Mouse (Mus musculus): ENCODE data around the gene Dst. TPM values are rescaled to one million over a fixed set of nuclear protein-coding genes. Genes with fewer than 3 reads are reported as not detected.

The Dst gene
- polyA plus RNA-seq, 1 experiment from 2014 or later, result 5.9 TPM

- no peak overlapping the region for H3K4me2 ChIP-seq
- no peak overlapping the region for H3K27ac ChIP-seq (replicated peaks)
- no peaks in the 10 kb centered on the region for H3K36me3 ChIP-seq (replicated peaks)
- no peaks in the 10 kb centered on the region for H3K9me3 ChIP-seq (replicated peaks)
- no peak overlapping the region for H3K9ac ChIP-seq
- H3K27me3 ChIP-seq, result no peaks in the 10 kb centered on the region
- H3K4me3 ChIP-seq (replicated peaks), result no peak overlapping the region
- no peak for ATAC-seq (ENCODE audit: insufficient read depth)
- H3K4me1 ChIP-seq (replicated peaks), result no peaks in the 10 kb centered on the region
- WGBS (ENCODE audit: insufficient replicate concordance), result 58% methylated on average over 10 of the region's 10 CpGs
Measured at GRCm38 (mm10) chr1:34130804-34131203, 222.8 kb downstream of the Dst start.

- Histone ChIP-seq H3K4me1 (replicated peaks) (no peaks in the 10 kb centered on the region), H3K27ac (replicated peaks) (no peak overlapping the region), H3K9ac (no peak overlapping the region), H3K36me3 (replicated peaks) (no peaks in the 10 kb centered on the region), H3K27me3 (no peaks in the 10 kb centered on the region), H3K4me2 (no peak overlapping the region), H3K9me3 (replicated peaks) (no peaks in the 10 kb centered on the region), H3K4me3 (replicated peaks) (no peak overlapping the region)
- 70% methylated on average over 16 of the region's 16 CpGs for whole genome bisulfite sequencing (ENCODE audit: insufficient replicate concordance)
- no peak for ATAC-seq (ENCODE audit: insufficient read depth)
Measured at GRCm38 (mm10) chr1:34132875-34133274, 224.8 kb downstream of the Dst start.

- no peaks in the 10 kb centered on the region for H3K27me3 ChIP-seq
- no peaks in the 10 kb centered on the region for H3K9me3 ChIP-seq (replicated peaks)
- H3K4me1 ChIP-seq (replicated peaks), result no peaks in the 10 kb centered on the region
- H3K9ac ChIP-seq, result no peak overlapping the region
- no peak for ATAC-seq (ENCODE audit: insufficient read depth)
- no peak overlapping the region for H3K4me2 ChIP-seq
- no peaks in the 10 kb centered on the region for H3K36me3 ChIP-seq (replicated peaks)
- no peak overlapping the region for H3K4me3 ChIP-seq (replicated peaks)
- WGBS (ENCODE audit: insufficient replicate concordance), result 63% methylated on average over 3 of the region's 3 CpGs
- no peak overlapping the region for H3K27ac ChIP-seq (replicated peaks)
Measured at GRCm38 (mm10) chr1:34135535-34135934, 227.5 kb downstream of the Dst start.

GRCm38 (mm10) chr1:34139191-34139853 is 231.3 kb downstream of the Dst start:
- no peaks in the 10 kb centered on the region for H3K4me1 ChIP-seq (replicated peaks)
- no peak overlapping the region for H3K27ac ChIP-seq (replicated peaks)
- no peak overlapping the region for H3K4me3 ChIP-seq (replicated peaks)
- no peak overlapping the region for H3K4me2 ChIP-seq
- no peak overlapping the region for H3K9ac ChIP-seq
- H3K27me3 ChIP-seq, result no peaks in the 10 kb centered on the region
- 60% methylated on average over 13 of the region's 13 CpGs for WGBS (ENCODE audit: insufficient replicate concordance)
- H3K36me3 ChIP-seq (replicated peaks), result no peaks in the 10 kb centered on the region
- no peak for ATAC-seq (ENCODE audit: insufficient read depth)
- H3K9me3 ChIP-seq (replicated peaks), result no peaks in the 10 kb centered on the region

GRCm38 (mm10) chr1:34139871-34140471 is 231.9 kb downstream of the Dst start:
- no peak overlapping the region for H3K27ac ChIP-seq (replicated peaks)
- WGBS (ENCODE audit: insufficient replicate concordance), result 58% methylated on average over 6 of the region's 6 CpGs
- H3K4me2 ChIP-seq, result no peak overlapping the region

GRCm38 (mm10) chr1:34140686-34141085 is 232.7 kb downstream of the Dst start:
- no peak for ATAC-seq (ENCODE audit: insufficient read depth)
- no peaks in the 10 kb centered on the region for H3K27me3 ChIP-seq
- H3K9me3 ChIP-seq (replicated peaks), result no peaks in the 10 kb centered on the region
- no peak overlapping the region for H3K27ac ChIP-seq (replicated peaks)
- H3K4me3 ChIP-seq (replicated peaks), result no peak overlapping the region
- H3K9ac ChIP-seq, result no peak overlapping the region
- H3K36me3 ChIP-seq (replicated peaks), result no peaks in the 10 kb centered on the region
- no peaks in the 10 kb centered on the region for H3K4me1 ChIP-seq (replicated peaks)
- 53% methylated on average over 3 of the region's 3 CpGs for WGBS (ENCODE audit: insufficient replicate concordance)
- no peak overlapping the region for H3K4me2 ChIP-seq

More at GRCm38 (mm10) chr1:34139871-34140471, 231.9 kb downstream of the Dst start:
- Histone ChIP-seq H3K4me1 (replicated peaks) (no peaks in the 10 kb centered on the region), H3K9ac (no peak overlapping the region), H3K9me3 (replicated peaks) (no peaks in the 10 kb centered on the region), H3K4me3 (replicated peaks) (no peak overlapping the region), H3K36me3 (replicated peaks) (no peaks in the 10 kb centered on the region), H3K27me3 (no peaks in the 10 kb centered on the region)
- ATAC-seq (ENCODE audit: insufficient read depth), result no peak

GRCm38 (mm10) chr1:34142951-34143580 is 235.0 kb downstream of the Dst start:
- H3K9ac ChIP-seq, result no peak overlapping the region
- WGBS (ENCODE audit: insufficient replicate concordance), result 55% methylated on average over 9 of the region's 9 CpGs
- no peak overlapping the region for H3K27ac ChIP-seq (replicated peaks)
- no peaks in the 10 kb centered on the region for H3K9me3 ChIP-seq (replicated peaks)
- no peaks in the 10 kb centered on the region for H3K27me3 ChIP-seq
- no peak for ATAC-seq (ENCODE audit: insufficient read depth)
- H3K4me3 ChIP-seq (replicated peaks), result no peak overlapping the region
- no peak overlapping the region for H3K4me2 ChIP-seq
- H3K4me1 ChIP-seq (replicated peaks), result no peaks in the 10 kb centered on the region
- no peaks in the 10 kb centered on the region for H3K36me3 ChIP-seq (replicated peaks)

- Histone ChIP-seq H3K27ac (replicated peaks) (no peak overlapping the region), H3K27me3 (no peaks in the 10 kb centered on the region), H3K36me3 (replicated peaks) (no peaks in the 10 kb centered on the region), H3K4me2 (no peak overlapping the region), H3K9me3 (replicated peaks) (no peaks in the 10 kb centered on the region), H3K9ac (no peak overlapping the region), H3K4me3 (replicated peaks) (no peak overlapping the region), H3K4me1 (replicated peaks) (no peaks in the 10 kb centered on the region)
- 74% methylated on average over 7 of the region's 7 CpGs for WGBS (ENCODE audit: insufficient replicate concordance)
- no peak for ATAC-seq (ENCODE audit: insufficient read depth)
Measured at GRCm38 (mm10) chr1:34144826-34145225, 236.8 kb downstream of the Dst start.

GRCm38 (mm10) chr1:34148039-34148438 is 240.0 kb downstream of the Dst start:
- Histone ChIP-seq H3K4me1 (replicated peaks) (no peaks in the 10 kb centered on the region), H3K27ac (replicated peaks) (no peak overlapping the region), H3K9me3 (replicated peaks) (no peaks in the 10 kb centered on the region), H3K9ac (no peak overlapping the region), H3K27me3 (no peaks in the 10 kb centered on the region), H3K36me3 (replicated peaks) (no peaks in the 10 kb centered on the region), H3K4me2 (no peak overlapping the region), H3K4me3 (replicated peaks) (no peak overlapping the region)
- 72% methylated on average over 11 of the region's 11 CpGs for WGBS (ENCODE audit: insufficient replicate concordance)
- no peak for ATAC-seq (ENCODE audit: insufficient read depth)

- no peak overlapping the region for H3K4me2 ChIP-seq
- no peaks in the 10 kb centered on the region for H3K27me3 ChIP-seq
- no peak overlapping the region for H3K9ac ChIP-seq
- ATAC-seq (ENCODE audit: insufficient read depth), result no peak
- 62% methylated on average over 10 of the region's 10 CpGs for WGBS (ENCODE audit: insufficient replicate concordance)
- H3K4me3 ChIP-seq (replicated peaks), result no peak overlapping the region
- H3K9me3 ChIP-seq (replicated peaks), result no peaks in the 10 kb centered on the region
- H3K36me3 ChIP-seq (replicated peaks), result no peaks in the 10 kb centered on the region
- no peaks in the 10 kb centered on the region for H3K4me1 ChIP-seq (replicated peaks)
- no peak overlapping the region for H3K27ac ChIP-seq (replicated peaks)
Measured at GRCm38 (mm10) chr1:34150416-34151093, 242.5 kb downstream of the Dst start.

GRCm38 (mm10) chr1:34152683-34153082 is 244.7 kb downstream of the Dst start:
- no peak overlapping the region for H3K4me3 ChIP-seq (replicated peaks)

More at GRCm38 (mm10) chr1:34152683-34153082, 244.7 kb downstream of the Dst start:
- no peak overlapping the region for H3K27ac ChIP-seq (replicated peaks)
- H3K4me1 ChIP-seq (replicated peaks), result no peaks in the 10 kb centered on the region
- no peaks in the 10 kb centered on the region for H3K9me3 ChIP-seq (replicated peaks)
- no peak for ATAC-seq (ENCODE audit: insufficient read depth)
- H3K27me3 ChIP-seq, result no peaks in the 10 kb centered on the region
- H3K36me3 ChIP-seq (replicated peaks), result no peaks in the 10 kb centered on the region
- no peak overlapping the region for H3K4me2 ChIP-seq
- H3K9ac ChIP-seq, result no peak overlapping the region
- WGBS (ENCODE audit: insufficient replicate concordance), result 63% methylated on average over 5 of the region's 5 CpGs

Measured in liver, embryonic 15.5 days (tissue).